Mouse (Mus musculus) Patski (cell line): Measurements from ENCODE around the gene Arhgef28. TPM values are rescaled to one million over a fixed set of nuclear protein-coding genes. Genes with fewer than 3 reads are reported as not detected.

Experiments used
- ATAC-seq: fragments of 100-300 bp; one replicate; pipeline ENCODE4 v1.8.0; 2021
- CTCF ChIA-PET: fragments of 350-600 bp; sonication (Branson Sonifier 250); formaldehyde crosslinking; loops from one replicate; lab custom pipeline; 2022; ENCODE audit warnings: inconsistent platforms; lab: Charles Lee
- POLR2A ChIA-PET: fragments of 350-600 bp; sonication (Branson Sonifier 250); formaldehyde crosslinking; loops from one replicate; lab custom pipeline; 2022; ENCODE audit warnings: antibody characterized with exemption, inconsistent platforms; lab: Charles Lee
- DNase-seq: peaks from one replicate; pipeline ENCODE4 v3.0.0-alpha.2; 2011; ENCODE audit warnings: low read depth, low spot score
- H3K27me3 ChIP-seq: fragments of 371-371 bp; one replicate; pipeline ENCODE4 v1.5.1; 2021
- CTCF ChIP-seq: fragments of 100-300 bp; IDR thresholded peaks from one replicate; pipeline ENCODE4 v1.5.1; 2021
- in situ Hi-C: fragments of 300-500 bp; cut with MboI; formaldehyde crosslinking; loops from 3 replicates; pipeline ENCODE4 v1.11.1; 2018; ENCODE audit warnings: low pct_unique_long_range_greater_than_20kb, mixed read lengths
- polyA plus RNA-seq: library from polyadenylated mRNA; unstranded; gene quantifications from one replicate; pipeline ENCODE4 v1.2.3, GENCODE M21; 2021

The Arhgef28 gene
- polyA plus RNA-seq, 1 experiment from 2014 or later: 79.0 TPM

GRCm38 (mm10) chr13:98005611-98006218 is 200.5 kb downstream of the Arhgef28 start:
- ChIA-PET CTCF (interaction anchor here (0.7 to 1.5 kb wide), 2 partner anchors 9 to 20 kb away, joined by 3 read pairs; no protein-coding TSS in a partner anchor), POLR2A (interaction anchor here (1.4 kb wide), 1 partner anchor 11 kb away, joined by 4 read pairs; no protein-coding TSS in a partner anchor)
- no peak for TF ChIP-seq CTCF
- ATAC-seq (peak; percentile 64), DNase-seq (no peak)
- no peaks in the 10 kb centered on the region for H3K27me3 ChIP-seq
- in situ Hi-C loops: no loop called here

- in situ Hi-C loops: no loop called here
- no peak for TF ChIP-seq CTCF
- H3K27me3 ChIP-seq: no peaks in the 10 kb centered on the region
- POLR2A ChIA-PET: interaction anchor here (1.4 to 1.7 kb wide), 2 partner anchors 11 to 13 kb away, joined by 3 to 4 read pairs; no protein-coding TSS in a partner anchor
- ATAC-seq: no peak
- no peak for DNase-seq
- CTCF ChIA-PET: no interaction called here
These were observed 201.4 kb downstream of the Arhgef28 start for GRCm38 (mm10) chr13:98004647-98005414.

- CTCF ChIA-PET: no interaction called here
- POLR2A ChIA-PET: interaction anchor here (1.7 kb wide), 1 partner anchor 14 kb away, joined by 3 read pairs; no protein-coding TSS in a partner anchor
- ATAC-seq: no peak
- DNase-seq: no peak
- in situ Hi-C loops: no loop called here
- H3K27me3 ChIP-seq: no peaks in the 10 kb centered on the region
- TF ChIP-seq CTCF: no peak
These were observed 202.5 kb downstream of the Arhgef28 start for GRCm38 (mm10) chr13:98003690-98004089.

GRCm38 (mm10) chr13:98002598-98002997 is 203.6 kb downstream of the Arhgef28 start:
- CTCF ChIA-PET: no interaction called here
- no peaks in the 10 kb centered on the region for H3K27me3 ChIP-seq
- POLR2A ChIA-PET: no interaction called here
- no peak for ATAC-seq
- in situ Hi-C loops: no loop called here
- TF ChIP-seq CTCF: no peak
- no peak for DNase-seq

- in situ Hi-C loops: no loop called here
- ChIA-PET CTCF (no interaction called here), POLR2A (no interaction called here)
- H3K27me3 ChIP-seq: no peaks in the 10 kb centered on the region
- ATAC-seq (no peak), DNase-seq (no peak)
- no peak for TF ChIP-seq CTCF
These were observed 204.1 kb downstream of the Arhgef28 start for GRCm38 (mm10) chr13:98002121-98002520.

- no peak for DNase-seq
- ATAC-seq: no peak
- ChIA-PET POLR2A (no interaction called here), CTCF (interaction anchor here (0.8 to 1.3 kb wide), 2 partner anchors 22 to 239 kb away, joined by 3 read pairs; no protein-coding TSS in a partner anchor)
- in situ Hi-C loops: no loop called here
- TF ChIP-seq CTCF: no peak
- no peaks in the 10 kb centered on the region for H3K27me3 ChIP-seq
These were observed 204.5 kb downstream of the Arhgef28 start for GRCm38 (mm10) chr13:98001719-98002118.

GRCm38 (mm10) chr13:98000841-98001240 is 205.4 kb downstream of the Arhgef28 start:
- CTCF ChIA-PET: interaction anchor here (0.8 to 1.4 kb wide), 3 partner anchors 11 to 239 kb away, joined by 3 to 4 read pairs (median 3); no protein-coding TSS in a partner anchor
- no peak for DNase-seq
- in situ Hi-C loops: no loop called here
- ATAC-seq: no peak
- no peaks in the 10 kb centered on the region for H3K27me3 ChIP-seq
- TF ChIP-seq CTCF: no peak
- POLR2A ChIA-PET: interaction anchor here (0.8 kb wide), 1 partner anchor 10 kb away, joined by 3 read pairs; no protein-coding TSS in a partner anchor

GRCm38 (mm10) chr13:97999130-97999529 is 207.1 kb downstream of the Arhgef28 start:
- CTCF ChIA-PET: no interaction called here
- no peak for ATAC-seq
- H3K27me3 ChIP-seq: no peaks in the 10 kb centered on the region
- POLR2A ChIA-PET: no interaction called here
- in situ Hi-C loops: no loop called here
- no peak for TF ChIP-seq CTCF
- no peak for DNase-seq

GRCm38 (mm10) chr13:97998570-97998969 is 207.7 kb downstream of the Arhgef28 start:
- no peaks in the 10 kb centered on the region for H3K27me3 ChIP-seq
- ChIA-PET POLR2A (no interaction called here), CTCF (no interaction called here)
- no peak for DNase-seq
- no peak for TF ChIP-seq CTCF
- in situ Hi-C loops: no loop called here
- ATAC-seq: no peak

- ATAC-seq (no peak), DNase-seq (no peak)
- ChIA-PET POLR2A (no interaction called here), CTCF (interaction anchor here (1.2 to 1.4 kb wide), 2 partner anchors 24 to 40 kb away, joined by 3 read pairs; no protein-coding TSS in a partner anchor)
- no peak for TF ChIP-seq CTCF
- in situ Hi-C loops: no loop called here
- H3K27me3 ChIP-seq: no peaks in the 10 kb centered on the region
These were observed 215.3 kb downstream of the Arhgef28 start for GRCm38 (mm10) chr13:97990939-97991338.

- in situ Hi-C loops: no loop called here
- CTCF ChIA-PET: interaction anchor here (1.3 kb wide), 1 partner anchor 21 kb away, joined by 3 read pairs; no protein-coding TSS in a partner anchor
These were observed 217.4 kb downstream of the Arhgef28 start for GRCm38 (mm10) chr13:97988796-97989195.

More at GRCm38 (mm10) chr13:97988796-97989195, 217.4 kb downstream of the Arhgef28 start:
- no peaks in the 10 kb centered on the region for H3K27me3 ChIP-seq
- TF ChIP-seq CTCF: no peak
- no peak for DNase-seq
- POLR2A ChIA-PET: no interaction called here
- ATAC-seq: no peak
